Mouse (Mus musculus): ENCODE measurements around the gene Trpd52l3. TPM values are rescaled to one million over a fixed set of nuclear protein-coding genes. Genes with fewer than 3 reads are reported as not detected.

Gene Trpd52l3
- total and polyA plus RNA-seq, 3 experiments = not detected

DNA sequence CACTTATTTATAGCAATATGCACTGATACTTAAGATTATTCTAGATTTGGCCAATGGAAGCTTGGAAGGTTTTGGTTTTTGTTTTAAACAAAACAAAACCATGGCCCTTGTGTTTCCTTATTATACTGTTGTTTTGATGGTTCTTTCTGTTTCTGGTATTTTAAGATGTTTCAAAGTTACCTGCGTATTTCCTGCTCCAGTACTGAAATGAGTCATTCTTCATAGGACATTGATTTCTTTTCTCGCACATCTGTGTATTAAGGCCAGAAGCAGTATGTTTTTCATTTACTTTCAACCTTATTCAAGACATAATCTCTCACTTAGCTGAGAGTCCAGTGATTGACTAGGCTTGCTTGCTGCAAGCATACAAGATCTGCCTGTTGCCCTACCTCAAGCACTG is 40.1 kb downstream of the Trpd52l3 start:
- H3K27ac ChIP-seq (ENCODE audit: insufficient read depth, low read depth) = no peak overlapping the region
- DNase-seq (ENCODE audit: extremely low read depth) = no peak

DNA sequence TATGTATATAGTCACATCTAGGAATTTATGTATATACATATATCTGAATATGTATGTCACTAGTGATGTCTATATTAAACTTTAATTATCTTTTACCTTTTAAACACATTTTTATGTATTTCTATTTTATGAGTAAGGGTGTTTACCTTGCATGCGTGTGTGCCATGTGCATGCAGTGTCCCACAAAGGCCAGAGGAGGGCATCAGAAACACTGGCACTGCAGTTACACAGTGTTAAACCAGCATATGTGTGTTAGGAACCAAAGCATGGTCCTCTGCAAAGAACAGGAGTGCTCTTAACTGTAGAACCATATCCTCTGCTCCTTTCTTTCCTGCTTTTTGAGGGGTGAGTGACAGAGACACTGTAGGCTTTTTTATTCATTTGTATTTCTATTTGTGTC is 41.0 kb downstream of the Trpd52l3 start:
- H3K4me2 ChIP-seq (ENCODE audit: insufficient read depth, low read depth, poor library complexity, severe bottlenecking) = no peak overlapping the region
- DNase-seq (ENCODE audit: extremely low read depth) = no peak
- TF ChIP-seq CTCF (conservative IDR thresholded peaks at IDR 0.05 in 1 of 2, IDR thresholded peaks at IDR 0.05 in 1 of 2; ENCODE audit: low read depth in 2 of 2, low read length in 2 of 2) = peak; percentile 12 to 19; a peak in 1 of 4 replicates
- no peak for TF ChIP-seq ZNF384 (IDR thresholded peaks at IDR 0.05; ENCODE audit: low read depth, low read length)
- no peak for TF ChIP-seq POLR2AphosphoS2 (IDR thresholded peaks at IDR 0.05; ENCODE audit: low read depth, low read length)
- TF ChIP-seq POLR2A (IDR thresholded peaks at IDR 0.05; ENCODE audit: low read depth, low read length) = no peak
- no peak for TF ChIP-seq MAFK (IDR thresholded peaks at IDR 0.05; ENCODE audit: insufficient replicate concordance, low read length)

More for the DNA sequence above, 40.1 kb downstream of the Trpd52l3 start:
- H3K4me2 ChIP-seq (ENCODE audit: insufficient read depth, low read depth, poor library complexity, severe bottlenecking) = no peak overlapping the region
- H3K27me3 ChIP-seq (replicated peaks) = no peaks in the 10 kb centered on the region
- H3K4me1 ChIP-seq (ENCODE audit: control insufficient read depth in 1 of 2, insufficient read depth in 2 of 2) = peaks cover 3 to 11% of the 10 kb centered on the region in 2 experiments; a peak in 2 of 4 replicates
- H3K4me3 ChIP-seq (replicated peaks in 1 of 3; ENCODE audit: low read depth in 2 of 3, low read length in 2 of 3, poor library complexity in 1 of 3) = no peak overlapping the region
- dilution Hi-C loops (cut with MboI; ENCODE audit: extremely low pct_ligation_motif_present, extremely low pct_unique_long_range_greater_than_20kb, low sequenced_read_pairs) = no loop called here
- H3K79me2 ChIP-seq (replicated peaks; ENCODE audit: control insufficient read depth, extremely low read depth, insufficient read depth, poor library complexity, severe bottlenecking) = peaks cover 19% of the 10 kb centered on the region
- peaks cover 5% of the 10 kb centered on the region for H3K9me3 ChIP-seq (replicated peaks; ENCODE audit: low read length)
- TF ChIP-seq EP300 (IDR thresholded peaks at IDR 0.05; ENCODE audit: low read length) (peak; percentile 41; the same call in 1 of the 2 replicates), JUN (IDR thresholded peaks at IDR 0.05; ENCODE audit: insufficient read depth, low read depth, low read length) (peak; percentile 66), JUND (conservative IDR thresholded peaks at IDR 0.05; ENCODE audit: low read depth, low read length) (peak; percentile 94), IRF4 (IDR thresholded peaks at IDR 0.05; ENCODE audit: low read depth, low read length) (peak; percentile 74), RAD21 (IDR thresholded peaks at IDR 0.05; ENCODE audit: low read depth, low read length) (no peak), RCOR1 (conservative IDR thresholded peaks at IDR 0.05; ENCODE audit: low read depth, low read length) (no peak)
- in situ Hi-C loops (cut with MboI; ENCODE audit: low pct_ligation_motif_present, low pct_unique_long_range_greater_than_20kb, low sequenced_read_pairs) = no loop called here
- peaks cover 7 to 64% of the 10 kb centered on the region in 2 experiments for H3K36me3 ChIP-seq (replicated peaks in 1 of 2; ENCODE audit: control insufficient read depth in 1 of 2, insufficient read depth in 1 of 2, low read length in 1 of 2)
- no peak overlapping the region for H3K9ac ChIP-seq (ENCODE audit: insufficient read depth, low read depth)

DNA sequence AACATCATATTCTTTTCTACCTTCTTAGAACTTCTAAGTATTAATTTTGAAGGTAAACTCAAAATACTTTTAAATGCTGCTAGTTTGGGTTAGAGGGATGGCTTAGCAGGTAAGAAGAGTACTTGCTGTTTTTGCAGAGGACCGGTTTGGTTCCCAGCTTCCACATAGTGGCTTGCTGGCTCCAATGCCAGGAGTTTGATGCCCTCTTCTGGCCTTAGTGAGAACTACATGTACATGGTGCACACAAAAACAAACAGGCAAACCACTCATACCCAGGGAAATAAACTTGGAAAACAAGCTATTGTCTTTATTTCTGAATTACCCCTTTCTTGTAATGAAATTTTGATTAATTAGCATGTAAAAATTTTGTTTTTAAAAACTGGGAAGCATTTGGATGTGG is 42.3 kb downstream of the Trpd52l3 start:
- TF ChIP-seq CTCF (conservative IDR thresholded peaks at IDR 0.05 in 1 of 2, IDR thresholded peaks at IDR 0.05 in 1 of 2; ENCODE audit: low read depth in 2 of 2, low read length in 2 of 2) = peak; percentile 21 to 41; a peak in 3 of 4 replicates
- peak; percentile 22; the same call in 1 of the 2 replicates for TF ChIP-seq SMC3 (IDR thresholded peaks at IDR 0.05; ENCODE audit: low read depth, low read length)
- TF ChIP-seq RAD21 (IDR thresholded peaks at IDR 0.05; ENCODE audit: low read depth, low read length) = peak; percentile 23
- TF ChIP-seq TCF12 (IDR thresholded peaks at IDR 0.05; ENCODE audit: low read depth, low read length) = no peak
- in situ Hi-C loops (cut with MboI; ENCODE audit: low pct_ligation_motif_present, low pct_unique_long_range_greater_than_20kb, low sequenced_read_pairs) = no loop called here

More for the DNA sequence above, 41.0 kb downstream of the Trpd52l3 start:
- Histone ChIP-seq H3K4me1 (ENCODE audit: control insufficient read depth in 1 of 2, insufficient read depth in 2 of 2) (peaks cover 3 to 11% of the 10 kb centered on the region in 2 experiments; a peak in 2 of 4 replicates), H3K4me3 (replicated peaks in 1 of 3; ENCODE audit: low read depth in 2 of 3, low read length in 2 of 3, poor library complexity in 1 of 3) (no peak overlapping the region), H3K79me2 (replicated peaks; ENCODE audit: control insufficient read depth, extremely low read depth, insufficient read depth, poor library complexity, severe bottlenecking) (peaks cover 16% of the 10 kb centered on the region), H3K27ac (ENCODE audit: insufficient read depth, low read depth) (no peak overlapping the region), H3K9me3 (replicated peaks; ENCODE audit: low read length) (peaks cover 5% of the 10 kb centered on the region), H3K9ac (ENCODE audit: insufficient read depth, low read depth) (no peak overlapping the region), H3K36me3 (replicated peaks in 1 of 2; ENCODE audit: control insufficient read depth in 1 of 2, insufficient read depth in 1 of 2, low read length in 1 of 2) (peaks cover 10 to 64% of the 10 kb centered on the region in 2 experiments), H3K27me3 (replicated peaks) (no peaks in the 10 kb centered on the region)
- dilution Hi-C loops (cut with MboI; ENCODE audit: extremely low pct_ligation_motif_present, extremely low pct_unique_long_range_greater_than_20kb, low sequenced_read_pairs) = no loop called here
- in situ Hi-C loops (cut with MboI; ENCODE audit: low pct_ligation_motif_present, low pct_unique_long_range_greater_than_20kb, low sequenced_read_pairs) = no loop called here

More for the DNA sequence above, 42.3 kb downstream of the Trpd52l3 start:
- Histone ChIP-seq H3K27me3 (replicated peaks) (no peaks in the 10 kb centered on the region), H3K4me1 (ENCODE audit: control insufficient read depth in 1 of 2, insufficient read depth in 2 of 2) (peaks cover 3 to 15% of the 10 kb centered on the region in 2 experiments; a peak in 2 of 4 replicates), H3K36me3 (replicated peaks in 1 of 2; ENCODE audit: control insufficient read depth in 1 of 2, insufficient read depth in 1 of 2, low read length in 1 of 2) (peaks cover 10 to 72% of the 10 kb centered on the region in 2 experiments), H3K9me3 (replicated peaks; ENCODE audit: low read length) (peaks cover 5% of the 10 kb centered on the region), H3K27ac (ENCODE audit: insufficient read depth, low read depth) (no peak overlapping the region), H3K4me3 (replicated peaks in 1 of 3; ENCODE audit: low read depth in 2 of 3, low read length in 2 of 3, poor library complexity in 1 of 3) (no peak overlapping the region), H3K4me2 (ENCODE audit: insufficient read depth, low read depth, poor library complexity, severe bottlenecking) (no peak overlapping the region), H3K9ac (ENCODE audit: insufficient read depth, low read depth) (no peak overlapping the region), H3K79me2 (replicated peaks; ENCODE audit: control insufficient read depth, extremely low read depth, insufficient read depth, poor library complexity, severe bottlenecking) (peaks cover 14% of the 10 kb centered on the region)
- dilution Hi-C loops (cut with MboI; ENCODE audit: extremely low pct_ligation_motif_present, extremely low pct_unique_long_range_greater_than_20kb, low sequenced_read_pairs) = no loop called here
- peak; percentile 24 for DNase-seq (ENCODE audit: extremely low read depth)
